Mouse (Mus musculus): Measurements from ENCODE around the gene Fthl17f.
"Not testable (repeated sequence)": the region's sequence is repeated elsewhere in the genome, so short reads cannot be mapped to it uniquely, and the experiment has no call there.

Fthl17f gene

DNA sequence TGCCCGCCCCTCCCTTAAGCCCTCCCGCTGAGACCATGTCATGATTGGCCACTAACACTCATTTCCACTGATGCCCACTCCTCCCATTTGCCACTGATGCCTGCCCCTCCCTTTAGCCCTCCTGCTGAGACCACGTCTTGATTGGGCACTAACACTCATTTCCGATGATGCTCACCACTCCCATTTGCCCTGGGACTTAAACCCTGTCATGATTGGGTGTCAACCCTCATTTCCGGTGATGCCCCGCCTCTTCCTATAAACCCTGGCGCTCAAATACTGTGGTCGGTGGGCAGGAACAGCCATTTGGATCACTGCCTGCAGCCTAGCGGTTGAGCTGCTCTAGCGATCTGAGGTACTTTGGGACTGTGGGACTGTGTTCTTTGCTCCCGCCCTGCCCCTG, at the start of gene Fthl17f:
Fthl17f (plus strand) TSS at position 301 of the 400 bp plus-strand sequence.
- DNase-seq (ENCODE audit: inconsistent age in 2 of 2, low spot score in 1 of 2): not testable (repeated sequence)

DNA sequence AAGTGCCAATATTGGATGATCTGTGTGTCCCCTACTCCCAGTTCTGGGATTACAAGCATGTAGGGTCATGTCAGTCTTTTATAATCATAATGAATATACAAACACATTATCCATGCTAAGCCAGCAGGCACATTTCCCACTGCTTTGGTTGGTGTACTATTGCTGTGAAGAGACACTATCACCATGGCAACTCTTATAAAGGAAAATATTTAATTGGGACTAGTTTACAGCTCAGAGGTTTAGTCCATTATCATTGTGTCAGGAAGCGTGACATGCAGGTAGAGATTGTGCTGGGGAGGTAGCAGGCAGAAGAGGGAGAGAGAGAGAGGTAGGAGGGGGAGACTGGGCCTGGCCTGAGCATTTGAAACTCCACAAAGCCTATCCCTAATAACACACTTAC, 46.7 kb upstream of the Fthl17f start:
- DNase-seq (ENCODE audit: inconsistent age in 2 of 2, low spot score in 1 of 2): no peak

DNA sequence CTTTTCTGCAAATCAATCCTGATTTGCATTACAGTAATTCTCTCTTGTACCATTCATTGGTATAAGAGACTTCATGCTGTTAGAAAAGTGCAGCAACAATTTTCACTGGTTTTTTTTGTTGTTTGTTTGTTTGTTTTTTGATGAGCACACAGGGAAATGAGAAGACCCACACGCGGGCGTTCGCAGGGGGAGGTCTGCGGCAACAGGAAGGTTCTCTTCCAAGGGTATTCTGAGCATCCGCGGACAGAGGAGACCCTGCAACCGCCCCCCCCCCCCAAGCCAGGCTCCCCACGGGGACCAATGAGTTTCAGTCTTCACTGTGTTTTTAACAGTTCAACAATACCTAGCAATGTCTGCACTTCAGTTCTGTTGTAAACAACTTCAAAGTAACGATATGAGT, 43.3 kb upstream of the Fthl17f start:
- no peak for DNase-seq (ENCODE audit: inconsistent age in 2 of 2, low spot score in 1 of 2)

DNA sequence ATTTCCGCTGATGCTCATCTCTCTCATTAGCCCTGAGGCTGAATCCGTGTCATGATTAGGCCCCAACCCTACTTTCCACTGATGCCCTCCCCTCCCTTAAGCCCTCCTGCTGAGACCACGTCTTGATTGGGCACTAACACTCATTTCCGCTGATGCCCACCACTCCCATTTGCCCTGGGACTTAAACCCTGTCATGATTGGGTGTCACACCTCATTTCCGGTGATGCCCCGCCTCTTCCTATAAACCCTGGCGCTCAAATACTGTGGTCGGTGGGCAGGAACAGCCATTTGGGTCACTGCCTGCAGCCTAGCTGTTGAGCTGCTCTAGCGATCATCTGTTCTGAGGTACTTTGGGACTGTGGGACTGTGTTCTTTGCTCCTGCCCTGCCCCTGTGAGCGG, 29.6 kb upstream of the Fthl17f start, which contains the start of gene Fthl17e:
Fthl17e (plus strand) TSS at position 301 of the 400 bp plus-strand sequence.
- not testable (repeated sequence) for DNase-seq (ENCODE audit: inconsistent age in 2 of 2, low spot score in 1 of 2)

DNA sequence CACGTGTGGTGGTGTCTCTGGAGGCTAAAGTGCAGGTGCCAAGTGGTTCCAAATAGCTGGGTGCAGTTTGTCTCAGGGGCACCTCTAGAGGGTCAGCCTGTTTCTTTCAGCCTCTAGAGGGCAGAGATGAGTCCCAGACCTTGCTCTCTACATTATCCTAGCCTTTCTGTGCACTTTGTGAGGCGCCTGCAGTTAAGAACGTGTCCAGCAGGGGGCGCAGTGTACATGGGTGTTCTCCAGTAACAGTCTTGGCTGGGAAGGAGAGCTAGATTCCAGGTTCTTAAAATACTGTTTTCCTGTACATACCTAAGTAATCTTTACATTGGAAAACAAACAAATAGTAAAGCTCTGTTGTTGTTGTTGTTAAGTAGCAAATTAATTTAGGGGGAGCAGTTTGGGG, 21.2 kb upstream of the Fthl17f start:
- DNase-seq (ENCODE audit: inconsistent age in 2 of 2, low spot score in 1 of 2): peak in 1 of 2 experiments; percentile 4

DNA sequence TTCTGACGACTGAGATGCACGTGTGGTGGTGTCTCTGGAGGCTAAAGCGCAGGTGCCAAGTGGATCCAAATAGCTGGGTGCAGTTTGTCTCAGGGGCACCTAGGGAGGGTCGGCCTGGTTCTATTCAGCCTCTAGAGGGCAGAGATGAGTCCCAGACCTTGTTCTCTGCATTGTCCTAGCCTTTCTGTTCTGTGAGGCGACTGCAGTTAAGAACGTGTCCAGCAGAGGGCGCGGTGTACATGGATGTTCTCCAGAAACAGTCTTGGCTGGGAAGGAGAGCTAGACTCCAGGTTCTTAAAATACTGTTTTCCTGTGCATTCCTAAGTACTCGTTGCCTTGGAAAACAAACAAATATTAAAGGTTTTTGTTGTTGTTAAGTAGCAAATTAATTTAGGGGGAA, 1.9 kb upstream of the Fthl17f start:
- peak; percentile 39 to 94 for DNase-seq (ENCODE audit: inconsistent age in 2 of 2, low spot score in 1 of 2)

DNA sequence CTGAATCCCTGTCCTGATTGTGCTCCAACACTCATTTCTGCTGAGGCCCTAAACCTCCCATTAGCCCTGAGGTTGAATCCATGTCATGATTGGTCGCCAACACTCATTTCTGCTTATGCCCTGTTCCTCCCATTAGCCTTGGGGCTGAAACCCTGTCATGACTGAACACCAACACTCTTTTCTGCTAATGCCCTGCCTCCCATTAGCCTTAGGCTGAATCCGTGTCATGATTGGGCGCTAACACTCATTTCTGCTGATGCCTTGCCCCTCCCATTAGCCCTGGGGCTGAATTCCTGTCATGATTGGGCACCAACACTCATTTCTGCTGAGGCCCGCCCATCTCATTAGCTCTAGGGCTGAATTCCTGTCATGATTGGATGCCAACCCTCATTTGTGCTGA, 714 bp upstream of the Fthl17f start:
- DNase-seq (ENCODE audit: inconsistent age in 2 of 2, low spot score in 1 of 2): no peak

DNA sequence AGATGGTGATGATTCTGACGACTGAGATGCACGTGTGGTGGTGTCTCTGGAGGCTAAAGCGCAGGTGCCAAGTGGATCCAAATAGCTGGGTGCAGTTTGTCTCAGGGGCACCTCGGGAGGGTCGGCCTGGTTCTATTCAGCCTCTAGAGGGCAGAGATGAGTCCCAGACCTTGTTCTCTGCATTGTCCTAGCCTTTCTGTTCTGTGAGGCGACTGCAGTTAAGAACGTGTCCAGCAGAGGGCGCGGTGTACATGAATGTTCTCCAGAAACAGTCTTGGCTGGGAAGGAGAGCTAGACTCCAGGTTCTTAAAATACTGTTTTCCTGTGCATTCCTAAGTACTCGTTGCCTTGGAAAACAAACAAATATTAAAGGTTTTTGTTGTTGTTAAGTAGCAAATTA, 14.9 kb downstream of the Fthl17f start:
- DNase-seq (ENCODE audit: inconsistent age in 2 of 2, low spot score in 1 of 2): peak; percentile 55 to 59

DNA sequence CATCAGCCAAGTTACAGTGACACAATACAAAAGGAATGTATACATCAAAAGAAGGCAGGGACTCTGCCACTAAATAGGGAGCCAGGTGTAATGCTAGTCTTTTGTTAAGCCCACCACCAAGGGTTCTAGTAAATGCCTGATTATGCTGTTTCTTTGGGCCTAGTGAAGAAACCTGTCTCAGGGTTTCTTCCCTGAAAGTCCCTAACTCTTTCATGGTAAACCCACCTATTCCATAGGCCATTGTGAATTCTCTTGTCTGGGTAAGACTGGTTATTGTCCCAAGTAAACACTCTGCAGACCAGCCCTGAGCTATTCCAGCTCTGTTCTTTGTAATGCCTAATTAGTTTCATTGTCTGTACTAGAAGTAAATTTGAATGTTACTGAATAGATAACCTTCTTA, 32.3 kb downstream of the Fthl17f start:
- not testable (repeated sequence) for DNase-seq (ENCODE audit: inconsistent age in 2 of 2, low spot score in 1 of 2)

DNA sequence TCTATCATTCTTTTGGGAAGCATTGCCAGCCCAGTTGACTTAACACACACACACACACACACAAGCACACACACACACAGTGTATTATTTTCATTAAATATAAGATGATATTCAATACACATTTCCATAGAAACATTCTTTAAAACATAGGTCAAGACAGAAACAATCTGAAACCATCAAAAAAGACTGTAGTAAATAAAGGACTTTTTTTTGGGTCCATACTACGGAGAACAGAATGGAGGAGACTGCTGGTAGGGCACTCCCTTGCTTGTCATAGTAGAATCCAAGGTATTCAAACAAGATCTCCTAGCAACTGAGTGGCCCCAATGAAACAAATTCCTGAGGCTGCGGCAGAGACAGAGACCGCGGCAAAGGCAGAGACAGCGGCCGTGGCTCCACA, 41.4 kb downstream of the Fthl17f start, which contains the start of gene 4930402K13Rik:
4930402K13Rik (plus strand) TSS at position 301 of the 400 bp plus-strand sequence.
- DNase-seq (ENCODE audit: inconsistent age in 2 of 2, low spot score in 1 of 2): no peak

DNA sequence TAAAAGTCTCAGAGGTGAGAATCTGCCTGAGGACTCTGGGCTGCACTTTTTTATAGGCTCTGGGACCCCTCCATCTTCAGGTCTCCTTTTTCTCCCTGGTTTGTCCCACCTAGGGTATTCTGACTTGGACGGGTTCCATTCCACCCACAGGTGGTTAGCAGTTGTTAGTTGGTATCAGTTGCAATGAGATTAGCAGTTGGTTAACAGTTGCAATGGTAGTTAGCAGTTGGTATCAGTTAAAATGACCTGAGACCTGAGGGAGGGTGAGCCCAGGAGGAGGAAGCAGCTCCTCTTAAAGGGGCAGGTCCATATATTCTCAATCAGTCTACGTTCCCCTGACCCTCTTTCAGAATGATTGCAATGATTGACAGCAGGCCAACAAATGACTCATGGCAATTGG, 47.6 kb downstream of the Fthl17f start:
- no peak for DNase-seq (ENCODE audit: inconsistent age in 2 of 2, low spot score in 1 of 2)
